Mouse (Mus musculus) heart, embryonic 15.5 days (tissue): ENCODE results near the gene Card11. TPM values are rescaled to one million over a fixed set of nuclear protein-coding genes. Genes with fewer than 3 reads are reported as not detected.

Experiments used
- ATAC-seq: fragments of 200-750 bp; cut with Nextera tagmentation; replicated peaks from 2 replicates; pipeline ENCODE4 v1.8.0; 2017; ENCODE audit warnings: low read depth, moderate TSS enrichment; ENCODE audit not compliant: insufficient number of reproducible peaks, insufficient read depth, low FRiP score
- H3K27ac ChIP-seq: fragments of 300-500 bp; sonication (generic); 2 replicates; pipeline ENCODE4 v1.5.1; 2015; ENCODE audit warnings: mild to moderate bottlenecking, inconsistent platforms
- H3K27me3 ChIP-seq: fragments of 300-500 bp; sonication (generic); 2 replicates; pipeline ENCODE4 v1.6.1; 2015; ENCODE audit warnings: inconsistent platforms
- H3K36me3 ChIP-seq: fragments of 300-500 bp; sonication (generic); 2 replicates; pipeline ENCODE4 v1.6.1; 2015; ENCODE audit warnings: mild to moderate bottlenecking, inconsistent platforms
- H3K4me1 ChIP-seq: fragments of 300-500 bp; sonication (generic); replicated peaks from 2 replicates; pipeline ENCODE4 v1.6.1; 2015; ENCODE audit warnings: inconsistent platforms
- H3K4me2 ChIP-seq: fragments of 300-500 bp; sonication (generic); 2 replicates; pipeline ENCODE4 v1.6.1; 2015; ENCODE audit warnings: inconsistent platforms, mild to moderate bottlenecking, moderate library complexity
- H3K4me3 ChIP-seq: fragments of 300-500 bp; sonication (generic); 2 replicates; pipeline ENCODE4 v1.5.1; 2015; ENCODE audit warnings: mild to moderate bottlenecking, inconsistent platforms
- H3K9ac ChIP-seq: fragments of 300-500 bp; sonication (generic); 2 replicates; pipeline ENCODE4 v1.6.1; 2015; ENCODE audit warnings: mild to moderate bottlenecking, inconsistent platforms
- H3K9me3 ChIP-seq: fragments of 300-500 bp; sonication (generic); replicated peaks from 2 replicates; pipeline ENCODE4 v1.6.1; 2016; ENCODE audit warnings: inconsistent platforms
- WGBS: fragments of 180-500 bp; shearing (Covaris S2); methylation state at CpG from one replicate; pipeline ENCODE4 v1.1.7; 2015; ENCODE audit warnings: mixed read lengths; 5-methylcytosine and 5-hydroxymethylcytosine counted together
- polyA plus RNA-seq: library from polyadenylated mRNA; unstranded; fragments of >200 nt; fragmentation: Nextera tagmentation; extraction: Ambion mirVana; gene quantifications from 2 replicates; pipeline ENCODE4 v1.2.1, GENCODE M21; 2015

The Card11 gene
- polyA plus RNA-seq, 1 experiment from 2014 or later, result 0.29 TPM

- 88% methylated on average over 3 of the region's 3 CpGs for WGBS
- H3K4me3 ChIP-seq, result no peak overlapping the region
- H3K9ac ChIP-seq, result no peak overlapping the region
- no peaks in the 10 kb centered on the region for H3K36me3 ChIP-seq
- H3K27ac ChIP-seq, result no peak overlapping the region
- H3K4me2 ChIP-seq, result no peak overlapping the region
- H3K9me3 ChIP-seq, result no peaks in the 10 kb centered on the region
- no peaks in the 10 kb centered on the region for H3K4me1 ChIP-seq
- no peak for ATAC-seq
- no peaks in the 10 kb centered on the region for H3K27me3 ChIP-seq
These were observed 25.3 kb upstream of the Card11 start for GRCm38 (mm10) chr5:141025635-141026034.

- 53% methylated on average over 5 of the region's 5 CpGs for WGBS
These were observed 24.1 kb upstream of the Card11 start for GRCm38 (mm10) chr5:141024435-141024834.

GRCm38 (mm10) chr5:141017927-141018700, 17.7 kb upstream of the Card11 start:
- Histone ChIP-seq H3K36me3 (no peaks in the 10 kb centered on the region), H3K9me3 (no peaks in the 10 kb centered on the region), H3K4me2 (no peak overlapping the region), H3K27me3 (no peaks in the 10 kb centered on the region), H3K27ac (no peak overlapping the region), H3K9ac (no peak overlapping the region), H3K4me1 (0 out of 2 replicates have a peak, but pooled peaks cover 6% of the 10 kb centered on the region), H3K4me3 (no peak overlapping the region)
- 81% methylated on average over 2 of the region's 2 CpGs for WGBS
- no peak for ATAC-seq

More at GRCm38 (mm10) chr5:141024435-141024834, 24.1 kb upstream of the Card11 start:
- Histone ChIP-seq H3K9me3 (no peaks in the 10 kb centered on the region), H3K36me3 (no peaks in the 10 kb centered on the region), H3K9ac (no peak overlapping the region), H3K27me3 (no peaks in the 10 kb centered on the region), H3K4me1 (no peaks in the 10 kb centered on the region), H3K27ac (no peak overlapping the region), H3K4me3 (no peak overlapping the region), H3K4me2 (no peak overlapping the region)
- ATAC-seq, result no peak

- WGBS, result 80% methylated on average over 1 of the region's 1 CpGs
- Histone ChIP-seq H3K27me3 (no peaks in the 10 kb centered on the region), H3K36me3 (no peaks in the 10 kb centered on the region), H3K9ac (no peak overlapping the region), H3K4me3 (no peak overlapping the region), H3K9me3 (no peaks in the 10 kb centered on the region), H3K4me1 (0 out of 2 replicates have a peak, but pooled peaks cover 6% of the 10 kb centered on the region), H3K27ac (no peak overlapping the region), H3K4me2 (no peak overlapping the region)
- no peak for ATAC-seq
These were observed 15.7 kb upstream of the Card11 start for GRCm38 (mm10) chr5:141016082-141016481.

- Histone ChIP-seq H3K9ac (no peak overlapping the region), H3K4me1 (0 out of 2 replicates have a peak, but pooled peaks cover 6% of the 10 kb centered on the region), H3K4me2 (no peak overlapping the region), H3K36me3 (no peaks in the 10 kb centered on the region), H3K27ac (no peak overlapping the region), H3K9me3 (no peaks in the 10 kb centered on the region), H3K27me3 (no peaks in the 10 kb centered on the region), H3K4me3 (no peak overlapping the region)
- WGBS, result 87% methylated on average over 6 of the region's 6 CpGs
- no peak for ATAC-seq
These were observed 13.8 kb upstream of the Card11 start for GRCm38 (mm10) chr5:141014216-141014615.

GRCm38 (mm10) chr5:141013465-141013864, 13.1 kb upstream of the Card11 start:
- peak; percentile 2; the same call in 1 of the 2 replicates for ATAC-seq

GRCm38 (mm10) chr5:141005491-141005890, 5.1 kb upstream of the Card11 start:
- 61% methylated on average over 5 of the region's 5 CpGs for WGBS

More at GRCm38 (mm10) chr5:141013465-141013864, 13.1 kb upstream of the Card11 start:
- Histone ChIP-seq H3K4me3 (no peak overlapping the region), H3K4me1 (0 out of 2 replicates have a peak, but pooled peaks cover 6% of the 10 kb centered on the region), H3K27me3 (no peaks in the 10 kb centered on the region), H3K36me3 (no peaks in the 10 kb centered on the region), H3K9ac (no peak overlapping the region), H3K4me2 (no peak overlapping the region), H3K9me3 (no peaks in the 10 kb centered on the region), H3K27ac (no peak overlapping the region)
- 51% methylated on average over 9 of the region's 9 CpGs for WGBS

GRCm38 (mm10) chr5:141004078-141004763, 3.8 kb upstream of the Card11 start:
- H3K27ac ChIP-seq, result no peak overlapping the region
- H3K4me3 ChIP-seq, result no peak overlapping the region
- no peak for ATAC-seq
- no peaks in the 10 kb centered on the region for H3K36me3 ChIP-seq
- no peaks in the 10 kb centered on the region for H3K9me3 ChIP-seq
- 75% methylated on average over 3 of the region's 3 CpGs for WGBS
- no peaks in the 10 kb centered on the region for H3K4me1 ChIP-seq
- no peak overlapping the region for H3K9ac ChIP-seq
- H3K4me2 ChIP-seq, result no peak overlapping the region
- H3K27me3 ChIP-seq, result no peaks in the 10 kb centered on the region

More at GRCm38 (mm10) chr5:141005491-141005890, 5.1 kb upstream of the Card11 start:
- Histone ChIP-seq H3K9ac (no peak overlapping the region), H3K27ac (no peak overlapping the region), H3K4me3 (no peak overlapping the region), H3K36me3 (no peaks in the 10 kb centered on the region), H3K4me2 (no peak overlapping the region), H3K27me3 (no peaks in the 10 kb centered on the region), H3K4me1 (no peaks in the 10 kb centered on the region), H3K9me3 (no peaks in the 10 kb centered on the region)
- no peak for ATAC-seq

GRCm38 (mm10) chr5:140999178-140999672, 1.2 kb downstream of the Card11 start:
- H3K4me1 ChIP-seq, result no peaks in the 10 kb centered on the region
- ATAC-seq, result no peak
- no peaks in the 10 kb centered on the region for H3K27me3 ChIP-seq
- no peaks in the 10 kb centered on the region for H3K36me3 ChIP-seq
- no peak overlapping the region for H3K27ac ChIP-seq
- no peak overlapping the region for H3K4me2 ChIP-seq
- WGBS, result 71% methylated on average over 7 of the region's 7 CpGs
- H3K9me3 ChIP-seq, result no peaks in the 10 kb centered on the region
- H3K4me3 ChIP-seq, result no peak overlapping the region
- no peak overlapping the region for H3K9ac ChIP-seq

GRCm38 (mm10) chr5:140997767-140998166, 2.6 kb downstream of the Card11 start:
- Histone ChIP-seq H3K4me3 (no peak overlapping the region), H3K4me2 (no peak overlapping the region), H3K27me3 (no peaks in the 10 kb centered on the region), H3K9ac (no peak overlapping the region), H3K9me3 (no peaks in the 10 kb centered on the region), H3K27ac (no peak overlapping the region), H3K4me1 (no peaks in the 10 kb centered on the region), H3K36me3 (no peaks in the 10 kb centered on the region)
- WGBS, result 84% methylated on average over 4 of the region's 4 CpGs
- ATAC-seq, result no peak
